Mouse (Mus musculus) small intestine, adult 2 months (tissue): Measurements from ENCODE around the gene Otulin.

Experiments used
- CTCF ChIP-seq: fragments of 200-500 bp; IDR thresholded peaks from 2 replicates; pipeline ENCODE4 v1.5.1; 2012; ENCODE audit warnings: low read depth, mild to moderate bottlenecking, control low read depth, inconsistent platforms, low read length, moderate library complexity, mixed read lengths; ENCODE audit not compliant: insufficient replicate concordance, insufficient read length; ENCODE audit errors: extremely low read depth
- POLR2A ChIP-seq: fragments of 200-500 bp; IDR thresholded peaks from 2 replicates; pipeline ENCODE4 v1.6.1; 2012; ENCODE audit warnings: low read depth, mild to moderate bottlenecking, control low read depth, inconsistent platforms, low read length, moderate library complexity

DNA sequence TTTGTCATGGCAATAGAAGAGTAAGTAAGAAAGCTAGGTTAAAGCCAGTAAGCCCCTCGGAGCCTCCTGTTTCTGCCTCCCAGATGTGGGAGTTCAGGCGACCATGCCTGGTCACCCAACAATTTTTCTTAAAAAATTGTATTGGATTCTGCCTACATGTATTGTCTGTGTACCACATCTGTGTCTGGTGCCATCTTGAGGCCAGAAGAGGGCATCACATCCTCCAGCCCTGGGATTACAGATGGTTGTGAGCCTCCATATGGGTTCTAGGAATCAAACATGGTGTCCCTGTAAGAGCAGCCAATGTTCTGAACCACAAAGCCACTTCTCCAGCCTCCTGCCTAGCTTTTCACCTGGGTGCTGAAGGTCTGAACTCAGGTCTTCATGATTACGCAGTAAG, 12.4 kb upstream of the Otulin start:
- TF ChIP-seq CTCF: peak; percentile 60; the same call in 1 of the 2 replicates
- TF ChIP-seq POLR2A: no peak
